Mouse (Mus musculus): ENCODE data around the gene Prnp.

DNA sequence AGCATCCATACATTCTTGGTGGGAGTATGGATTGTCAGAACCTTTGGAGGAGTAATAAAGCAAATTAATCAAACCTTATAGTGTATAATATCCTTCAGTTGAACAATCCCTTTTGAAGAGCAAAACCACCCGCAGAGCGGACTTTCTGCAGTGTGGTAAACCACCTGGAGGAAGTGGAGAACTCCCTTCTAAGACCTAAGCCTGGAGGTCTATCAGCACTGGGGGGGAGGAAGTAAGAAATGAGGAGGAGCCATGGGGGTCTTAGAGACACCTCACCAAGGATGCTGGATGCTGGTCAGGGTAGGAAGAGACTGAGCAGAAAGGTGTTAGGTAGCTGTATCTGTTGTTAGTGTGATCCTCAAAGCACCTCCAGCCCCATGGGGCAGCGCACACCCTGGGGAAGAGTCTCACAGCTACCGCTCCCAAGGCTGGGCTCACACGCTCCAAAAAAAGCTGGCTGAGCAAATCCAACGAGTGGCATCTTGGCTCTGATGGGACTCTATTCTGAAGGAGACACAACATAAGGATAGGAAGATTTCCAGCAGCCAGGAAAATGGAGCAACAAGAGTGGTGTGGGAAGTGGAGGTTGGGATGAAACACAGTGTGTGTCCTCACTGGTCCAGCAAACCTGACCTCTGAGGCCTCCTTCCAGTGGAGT, 23.1 kb upstream of the Prnp start:
- no peak for TF ChIP-seq EP300 (IDR thresholded peaks at IDR 0.05; ENCODE audit: low read depth)
- TF ChIP-seq CTCF (IDR thresholded peaks at IDR 0.05; ENCODE audit: low read depth), result no peak
